Mouse (Mus musculus): ENCODE data around the gene B9d2.

DNA sequence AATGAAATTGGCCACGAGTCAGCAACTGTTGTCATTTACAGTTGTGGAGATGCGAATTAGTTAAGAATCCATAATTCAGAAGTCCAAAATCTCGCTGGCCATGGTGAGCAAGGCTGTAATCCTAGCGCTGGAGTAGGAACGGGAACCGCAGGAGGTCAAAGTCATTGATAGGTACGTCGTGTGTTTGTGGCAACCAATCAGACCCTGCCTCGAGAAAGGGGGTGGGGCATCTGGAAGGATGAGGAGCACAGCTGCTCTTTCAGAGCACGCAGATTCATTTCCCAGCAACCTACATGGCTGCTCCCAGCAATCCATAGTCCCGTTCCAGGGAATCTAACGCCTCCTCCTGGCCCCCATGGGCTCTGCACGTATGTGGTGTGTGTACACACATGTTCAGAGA is 19.3 kb downstream of the B9d2 start:
- TF ChIP-seq CTCF (conservative IDR thresholded peaks at IDR 0.05; ENCODE audit: low read length) (no peak), NANOG (IDR thresholded peaks at IDR 0.05; ENCODE audit: borderline replicate concordance, low read length) (no peak)

Measured in E14TG2a.4 (cell line).